8 mouse cellular contexts compared by ENCODE assay signal in genomic region chr1:36308451-36308901, GRCm38 (mm10). TPM values are rescaled to one million over a fixed set of nuclear protein-coding genes. Genes with fewer than 3 reads are reported as not detected.
DNase-seq lines count a peak whose midpoint lies in the region; ATAC-seq and TF ChIP-seq lines count a peak whose summit lies in the region.

No protein-coding gene starts in this region.

- WGBS in intestine, postnatal 0 days: 10% methylated on average over 12 of the region's 12 CpGs
- WGBS in midbrain, embryonic 11.5 days: 5% methylated on average over 12 of the region's 12 CpGs

- H3K9me3 ChIP-seq in erythroblast, embryonic 14.5 days (ENCODE audit: control insufficient read depth, low read length): no peaks in the 10 kb centered on the region
- no peaks in the 10 kb centered on the region for H3K9me3 ChIP-seq in intestine, postnatal 0 days (ENCODE audit: control insufficient read depth)
- H3K9me3 ChIP-seq in midbrain, embryonic 11.5 days (ENCODE audit: control insufficient read depth, low read length): no peaks in the 10 kb centered on the region

- peaks cover 28% of the 10 kb centered on the region for H3K4me1 ChIP-seq in erythroblast, embryonic 14.5 days (ENCODE audit: control insufficient read depth)
- H3K4me1 ChIP-seq in intestine, postnatal 0 days (replicated peaks; ENCODE audit: control insufficient read depth, insufficient read depth, low read length): no peaks in the 10 kb centered on the region
- peaks cover 8% of the 10 kb centered on the region for H3K4me1 ChIP-seq in midbrain, embryonic 11.5 days (ENCODE audit: control insufficient read depth, insufficient read depth, low read length)

- peak overlapping the region; percentile 77 for H3K4me3 ChIP-seq in erythroblast, embryonic 14.5 days (replicated peaks)
- peak overlapping the region; percentile 69 for H3K4me3 ChIP-seq in intestine, postnatal 0 days (ENCODE audit: low read depth, low read length)
- H3K4me3 ChIP-seq in midbrain, embryonic 11.5 days (ENCODE audit: low read depth, low read length): peak overlapping the region; percentile 54

- peaks cover 53% of the 10 kb centered on the region for H3K27me3 ChIP-seq in erythroblast, embryonic 14.5 days (ENCODE audit: control insufficient read depth)
- H3K27me3 ChIP-seq in intestine, postnatal 0 days (replicated peaks; ENCODE audit: control insufficient read depth, insufficient read depth, low read length): no peaks in the 10 kb centered on the region; the same call in 1 of the 2 replicates
- H3K27me3 ChIP-seq in midbrain, embryonic 11.5 days (ENCODE audit: control insufficient read depth, insufficient read depth, low read length): peaks cover 13% of the 10 kb centered on the region; the same call in 1 of the 2 replicates

- no peak overlapping the region for H3K27ac ChIP-seq in intestine, postnatal 0 days (ENCODE audit: low read depth, low read length)
- no peak overlapping the region for H3K27ac ChIP-seq in midbrain, embryonic 11.5 days (ENCODE audit: low read depth, low read length)

- H3K9ac ChIP-seq in intestine, postnatal 0 days (ENCODE audit: low read depth, low read length): peak overlapping the region; percentile 62; the same call in 1 of the 2 replicates
- peak overlapping the region; percentile 60; the same call in 1 of the 2 replicates for H3K9ac ChIP-seq in midbrain, embryonic 11.5 days (ENCODE audit: low read length)

- peak overlapping the region; percentile 92 for H3K4me2 ChIP-seq in intestine, postnatal 0 days (replicated peaks; ENCODE audit: low read depth)
- H3K4me2 ChIP-seq in midbrain, embryonic 11.5 days: peak overlapping the region; percentile 97

- no peak for ATAC-seq in intestine, postnatal 0 days
- ATAC-seq in midbrain, embryonic 11.5 days (ENCODE audit: low FRiP score): no peak
- no peak for ATAC-seq in frontal cortex, adult (ENCODE audit: low TSS enrichment)

- peak; percentile 58 for DNase-seq in 3134 (ENCODE audit: extremely low read depth, insufficient read length, low spot score)
- DNase-seq in CD4-positive helper T cell, adult 2 months (ENCODE audit: low read depth, low spot score): peak; percentile 55
- peak; percentile 88 for DNase-seq in midbrain, embryonic 11.5 days (ENCODE audit: low spot score, missing footprints)
- peak; percentile 30 to 47 for DNase-seq in thymus, postnatal 36 days
- no peak for DNase-seq in left cerebral cortex, adult 9 months (ENCODE audit: low spot score in 2 of 2)

- no peaks in the 10 kb centered on the region for H3K36me3 ChIP-seq in erythroblast, embryonic 14.5 days (ENCODE audit: control insufficient read depth)
- no peaks in the 10 kb centered on the region for H3K36me3 ChIP-seq in intestine, postnatal 0 days (ENCODE audit: control insufficient read depth, insufficient read depth)
- H3K36me3 ChIP-seq in midbrain, embryonic 11.5 days (ENCODE audit: control insufficient read depth, insufficient read depth, low read length): no peaks in the 10 kb centered on the region

- no peak for TF ChIP-seq CTCF in intestine, postnatal 0 days (IDR thresholded peaks at IDR 0.05; ENCODE audit: low read depth)

RNA-seq across cellular contexts. Expression of gene Arid5a, which starts 0.9 kb away (rescaled TPM):
- 0.18 and 0.29 TPM in 2 replicates for polyA plus RNA-seq in erythroblast, embryonic 14.5 days (2012)
- 3.6 and 3.7 TPM in 2 replicates for polyA plus RNA-seq in intestine, postnatal 0 days (2015; fragmentation: Nextera tagmentation; extraction: Ambion mirVana)
- polyA plus RNA-seq in midbrain, embryonic 11.5 days (2014; fragmentation: Nextera tagmentation; extraction: Ambion mirVana): 1.8 and 2.0 TPM in 2 replicates

RNA-seq across cellular contexts. Expression of gene Neurl3, which starts 34.0 kb away (rescaled TPM):
- 0.02 and 0.03 TPM in 2 replicates for polyA plus RNA-seq in erythroblast, embryonic 14.5 days (2012)
- 15.6 and 15.8 TPM in 2 replicates for polyA plus RNA-seq in intestine, postnatal 0 days (2015; fragmentation: Nextera tagmentation; extraction: Ambion mirVana)
- polyA plus RNA-seq in midbrain, embryonic 11.5 days (2014; fragmentation: Nextera tagmentation; extraction: Ambion mirVana): 0.33 and 0.57 TPM in 2 replicates

Comparison
In these comparisons a context has a peak if more than half of its experiments do, and no peak if none do; other contexts are left out.
1. DNase-seq: peak in 3134 (single experiment), CD4-positive helper T cell, adult 2 months (single experiment), midbrain, embryonic 11.5 days (single experiment) and thymus, postnatal 36 days (2 of 2); none in left cerebral cortex, adult 9 months (0 of 2).
2. RNA of gene Neurl3, which starts 34.0 kb away (polyA plus RNA-seq): 15.6 to 15.8 TPM in intestine, postnatal 0 days; 0.33 to 0.57 TPM in midbrain, embryonic 11.5 days and 0.02 to 0.03 TPM in erythroblast, embryonic 14.5 days; every median in the first group is over 10 times any median in the second.
3. Peak in every context shown above with its lines, with median percentiles within 50 percentile points of each other: H3K4me3 ChIP-seq.